Mouse (Mus musculus) embryonic facial prominence, embryonic 11.5 days (tissue): Measurements from ENCODE around the gene Crhr1. TPM values are rescaled to one million over a fixed set of nuclear protein-coding genes. Genes with fewer than 3 reads are reported as not detected.

Experiments
- ATAC-seq: fragments of 200-750 bp; cut with Nextera tagmentation; replicated peaks from 2 replicates; pipeline ENCODE4 v1.8.0; 2017; ENCODE audit warnings: low read depth; ENCODE audit not compliant: insufficient number of reproducible peaks, low FRiP score, low TSS enrichment
- DNase-seq: peaks from one replicate; pipeline ENCODE4 v3.0.0-alpha.2; 2015; ENCODE audit warnings: low spot score
- H3K27ac ChIP-seq: fragments of 300-500 bp; sonication (generic); replicated peaks from 2 replicates; pipeline ENCODE4 v1.5.1; 2014; ENCODE audit warnings: mild to moderate bottlenecking, low read depth, low read length, control low read depth
- H3K27me3 ChIP-seq: fragments of 300-500 bp; sonication (generic); 2 replicates; pipeline ENCODE4 v1.6.1; 2014; ENCODE audit warnings: mild to moderate bottlenecking, low read length, moderate library complexity, mixed read lengths; ENCODE audit not compliant: control insufficient read depth, insufficient read depth
- H3K36me3 ChIP-seq: fragments of 300-500 bp; sonication (generic); replicated peaks from 2 replicates; pipeline ENCODE4 v1.6.1; 2014; ENCODE audit warnings: low read depth, mild to moderate bottlenecking, low read length, moderate library complexity, mixed read lengths; ENCODE audit not compliant: control insufficient read depth, insufficient read depth
- H3K4me1 ChIP-seq: fragments of 300-500 bp; sonication (generic); 2 replicates; pipeline ENCODE4 v1.6.1; 2014; ENCODE audit warnings: low read length, mixed read lengths; ENCODE audit not compliant: control insufficient read depth, insufficient read depth
- H3K4me2 ChIP-seq: fragments of 300-500 bp; sonication (generic); 2 replicates; pipeline ENCODE4 v1.6.1; 2014; ENCODE audit warnings: low read depth, mild to moderate bottlenecking, control low read depth, low read length, moderate library complexity
- H3K4me3 ChIP-seq: fragments of 300-500 bp; sonication (generic); 2 replicates; pipeline ENCODE4 v1.5.1; 2014; ENCODE audit warnings: low read depth, low read length, control low read depth
- H3K9ac ChIP-seq: fragments of 300-500 bp; sonication (generic); replicated peaks from 2 replicates; pipeline ENCODE4 v1.6.1; 2014; ENCODE audit warnings: mild to moderate bottlenecking, control low read depth, low read length
- H3K9me3 ChIP-seq: fragments of 300-500 bp; sonication (generic); replicated peaks from 2 replicates; pipeline ENCODE4 v1.6.1; 2016; ENCODE audit warnings: mild to moderate bottlenecking, low read length, inconsistent platforms, mixed read lengths; ENCODE audit not compliant: control insufficient read depth
- whole genome bisulfite sequencing: fragments of 180-500 bp; shearing (Covaris S2); extraction: QIAGEN DNeasy Blood & Tissue Kit; methylation state at CpG from one replicate; pipeline ENCODE4 v1.1.7; 2014; 5-methylcytosine and 5-hydroxymethylcytosine counted together
- polyA plus RNA-seq: library from polyadenylated mRNA; unstranded; fragments of >200 nt; fragmentation: Nextera tagmentation; extraction: Ambion mirVana; gene quantifications from 2 replicates; pipeline ENCODE4 v1.2.1, GENCODE M21; 2014

Gene Crhr1
- polyA plus RNA-seq, 1 experiment from 2014 or later: 0.14 TPM

DNA sequence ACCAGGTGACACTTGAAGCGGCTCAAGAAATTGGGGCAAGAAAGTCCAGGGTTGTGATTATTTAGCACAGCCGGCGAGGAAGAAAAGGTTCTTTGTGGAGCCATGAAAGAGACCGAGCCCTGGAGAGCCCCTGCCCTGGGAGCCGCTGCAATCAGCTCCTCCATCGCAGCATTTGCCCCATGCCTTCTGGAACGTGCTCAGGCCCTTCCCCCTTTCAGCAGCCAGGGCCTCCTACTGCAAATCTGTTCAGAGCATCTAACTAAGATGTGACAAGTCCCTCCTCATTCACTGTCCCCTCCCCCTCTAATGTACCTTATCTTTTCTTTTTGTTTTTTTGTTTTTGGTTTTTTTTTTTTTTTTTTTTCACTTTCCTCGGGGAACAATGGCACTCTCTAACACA is 30.0 kb upstream of the Crhr1 start:
- no peak for ATAC-seq
- WGBS: 19% methylated on average over 8 of the region's 8 CpGs
- DNase-seq: peak; percentile 17

DNA sequence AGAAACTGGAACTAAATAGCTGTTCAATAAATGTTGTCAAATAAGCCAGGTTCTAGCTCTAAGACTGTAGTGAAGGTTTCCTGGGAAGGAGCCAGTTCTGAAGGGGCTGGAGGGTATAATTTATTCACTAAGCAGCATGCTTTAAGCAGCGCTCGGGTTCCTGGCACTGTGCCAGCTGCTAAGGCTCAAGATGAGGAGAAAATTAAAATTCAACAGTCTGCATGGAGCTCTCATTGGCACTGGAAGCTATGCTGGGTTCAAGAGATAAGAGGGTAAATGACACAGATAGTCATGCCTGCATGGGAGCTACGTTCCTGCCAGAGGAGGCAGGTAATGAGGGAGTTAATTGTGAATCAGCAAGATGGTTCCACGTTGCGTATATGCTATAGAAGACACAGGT is 26.3 kb upstream of the Crhr1 start:
- Histone ChIP-seq H3K4me2 (no peak overlapping the region), H3K27ac (no peak overlapping the region), H3K4me1 (no peaks in the 10 kb centered on the region; the same call in 1 of the 2 replicates), H3K27me3 (no peaks in the 10 kb centered on the region), H3K9me3 (no peaks in the 10 kb centered on the region), H3K9ac (no peak overlapping the region), H3K4me3 (no peak overlapping the region), H3K36me3 (no peaks in the 10 kb centered on the region)
- 76% methylated on average over 5 of the region's 5 CpGs for WGBS
- DNase-seq (no peak), ATAC-seq (no peak)

More for the DNA sequence above, 30.0 kb upstream of the Crhr1 start:
- Histone ChIP-seq H3K9me3 (no peaks in the 10 kb centered on the region), H3K9ac (no peak overlapping the region), H3K4me1 (no peaks in the 10 kb centered on the region; the same call in 1 of the 2 replicates), H3K4me2 (no peak overlapping the region), H3K4me3 (no peak overlapping the region), H3K36me3 (no peaks in the 10 kb centered on the region), H3K27me3 (no peaks in the 10 kb centered on the region), H3K27ac (no peak overlapping the region)

DNA sequence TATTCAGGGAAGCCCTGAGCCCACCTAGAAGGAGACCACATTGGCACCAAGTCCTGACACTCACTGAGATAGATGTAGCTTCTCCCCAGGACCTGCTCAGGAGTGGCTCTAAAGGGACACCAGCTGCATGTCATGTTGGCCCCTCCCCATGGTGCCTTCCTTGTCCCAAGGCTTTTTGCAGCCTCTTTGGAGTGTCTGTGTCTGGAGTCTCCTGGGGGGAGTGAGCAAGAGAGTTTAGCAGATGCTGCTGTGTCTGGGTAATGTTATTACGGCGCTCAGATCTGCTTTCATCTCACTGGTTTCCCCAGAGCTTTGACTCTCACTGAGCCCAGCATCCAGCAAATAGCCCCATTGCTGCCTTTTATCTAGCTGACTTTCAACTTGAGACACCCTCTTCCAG is 25.7 kb upstream of the Crhr1 start:
- Histone ChIP-seq H3K4me3 (no peak overlapping the region), H3K36me3 (no peaks in the 10 kb centered on the region), H3K27me3 (no peaks in the 10 kb centered on the region), H3K4me2 (no peak overlapping the region), H3K4me1 (no peaks in the 10 kb centered on the region; the same call in 1 of the 2 replicates), H3K27ac (no peak overlapping the region), H3K9me3 (no peaks in the 10 kb centered on the region), H3K9ac (no peak overlapping the region)
- 59% methylated on average over 2 of the region's 2 CpGs for WGBS
- ATAC-seq (no peak), DNase-seq (no peak)

DNA sequence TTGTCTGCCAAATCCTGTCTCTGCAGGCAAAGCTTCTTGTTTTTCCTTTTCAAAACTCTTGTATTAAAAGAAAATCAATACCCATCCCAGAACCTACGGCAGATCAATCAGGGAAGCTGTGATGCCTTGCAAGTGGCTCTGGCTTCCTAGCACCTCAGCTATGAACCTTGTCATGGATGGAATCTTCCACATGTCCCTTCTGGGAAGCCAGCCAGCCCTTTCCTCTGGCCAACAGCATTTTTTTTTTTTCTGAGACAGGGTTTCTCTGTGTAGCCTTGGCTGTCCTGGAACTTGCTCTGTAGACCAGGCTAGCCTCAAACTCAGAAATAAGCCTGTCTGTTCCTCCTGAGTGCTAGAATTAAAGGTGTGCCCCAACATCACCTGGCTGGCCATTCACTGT is 22.3 kb upstream of the Crhr1 start:
- no peak for DNase-seq
- 97% methylated on average over 1 of the region's 1 CpGs for WGBS
- H3K4me2 ChIP-seq: no peak overlapping the region
- H3K9me3 ChIP-seq: no peaks in the 10 kb centered on the region
- H3K4me3 ChIP-seq: no peak overlapping the region
- H3K27me3 ChIP-seq: no peaks in the 10 kb centered on the region
- no peak overlapping the region for H3K27ac ChIP-seq
- no peak for ATAC-seq
- H3K9ac ChIP-seq: no peak overlapping the region
- no peaks in the 10 kb centered on the region for H3K36me3 ChIP-seq
- H3K4me1 ChIP-seq: no peaks in the 10 kb centered on the region

DNA sequence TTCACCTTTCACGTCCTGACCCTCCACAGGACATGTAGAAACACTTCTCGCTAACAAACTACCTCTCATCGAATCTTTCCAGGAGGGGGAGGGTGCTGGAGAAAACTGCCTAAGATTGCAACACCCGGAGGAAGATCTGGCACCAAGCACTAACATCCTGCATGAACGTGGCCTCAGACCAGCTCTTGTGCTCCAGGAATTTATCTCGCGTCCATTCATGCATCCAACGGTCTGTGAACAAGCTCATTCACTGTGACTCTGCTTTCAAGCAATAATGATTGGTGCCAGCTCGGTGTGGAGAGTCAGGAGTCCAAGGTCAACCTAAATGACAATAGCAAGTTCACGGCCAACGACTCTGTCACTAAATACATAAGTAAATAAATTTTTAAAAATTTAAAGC is 20.8 kb upstream of the Crhr1 start:
- Histone ChIP-seq H3K9me3 (no peaks in the 10 kb centered on the region), H3K4me3 (no peak overlapping the region), H3K27ac (no peak overlapping the region), H3K27me3 (no peaks in the 10 kb centered on the region), H3K9ac (no peak overlapping the region), H3K4me2 (no peak overlapping the region), H3K36me3 (no peaks in the 10 kb centered on the region), H3K4me1 (no peaks in the 10 kb centered on the region)
- WGBS: 80% methylated on average over 11 of the region's 11 CpGs
- ATAC-seq: no peak
- no peak for DNase-seq

DNA sequence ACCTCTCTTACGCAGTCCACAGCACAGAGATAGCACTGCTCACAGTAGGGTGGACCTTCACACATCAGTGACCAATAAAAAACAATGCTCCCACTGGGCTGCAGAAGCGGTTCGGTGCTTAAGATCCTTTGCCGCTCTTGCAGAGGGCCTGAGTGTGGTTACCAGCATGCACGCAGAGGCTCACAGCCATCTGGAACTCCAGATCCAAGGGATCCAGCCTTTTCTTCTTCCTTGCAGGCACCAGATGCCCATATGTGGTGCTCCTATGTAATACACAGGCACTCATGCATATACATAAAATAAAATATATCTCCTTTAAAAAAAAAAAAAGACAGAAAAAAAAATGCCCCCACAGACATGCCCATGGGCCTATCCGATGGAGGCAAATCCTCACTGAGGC is 19.0 kb upstream of the Crhr1 start:
- ATAC-seq (no peak), DNase-seq (no peak)
- H3K9ac ChIP-seq: no peak overlapping the region
- no peaks in the 10 kb centered on the region for H3K9me3 ChIP-seq
- H3K4me1 ChIP-seq: no peaks in the 10 kb centered on the region
- H3K4me2 ChIP-seq: no peak overlapping the region
- no peak overlapping the region for H3K27ac ChIP-seq
- H3K4me3 ChIP-seq: no peak overlapping the region
- H3K36me3 ChIP-seq: no peaks in the 10 kb centered on the region
- no peaks in the 10 kb centered on the region for H3K27me3 ChIP-seq
- 83% methylated on average over 6 of the region's 6 CpGs for WGBS

DNA sequence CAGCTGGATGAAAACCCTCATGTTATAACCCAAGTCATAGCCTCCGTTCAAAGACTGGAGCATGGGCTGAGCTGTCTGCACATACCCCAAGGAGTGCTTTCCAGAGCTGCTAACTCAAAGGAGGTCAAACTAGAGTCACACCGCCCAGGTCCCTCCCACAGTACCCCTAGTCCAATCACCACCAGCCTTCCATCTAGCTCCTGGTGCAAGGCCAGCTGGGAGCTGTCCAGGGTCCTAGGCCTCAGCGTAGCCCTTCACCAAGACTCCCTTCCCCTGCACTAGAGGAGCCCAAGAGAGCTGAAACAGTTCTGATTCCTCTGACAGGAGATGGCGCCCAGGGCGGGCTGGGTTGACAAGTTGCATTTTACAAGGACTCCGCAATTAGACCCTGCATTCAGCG is 18.0 kb upstream of the Crhr1 start:
- ATAC-seq (peak; percentile 92), DNase-seq (peak; percentile 96)
- WGBS: 4% methylated on average over 7 of the region's 7 CpGs
- Histone ChIP-seq H3K36me3 (no peaks in the 10 kb centered on the region), H3K4me3 (no peak overlapping the region), H3K9ac (no peak overlapping the region), H3K4me1 (no peaks in the 10 kb centered on the region), H3K4me2 (no peak overlapping the region), H3K9me3 (no peaks in the 10 kb centered on the region), H3K27me3 (no peaks in the 10 kb centered on the region), H3K27ac (no peak overlapping the region)

DNA sequence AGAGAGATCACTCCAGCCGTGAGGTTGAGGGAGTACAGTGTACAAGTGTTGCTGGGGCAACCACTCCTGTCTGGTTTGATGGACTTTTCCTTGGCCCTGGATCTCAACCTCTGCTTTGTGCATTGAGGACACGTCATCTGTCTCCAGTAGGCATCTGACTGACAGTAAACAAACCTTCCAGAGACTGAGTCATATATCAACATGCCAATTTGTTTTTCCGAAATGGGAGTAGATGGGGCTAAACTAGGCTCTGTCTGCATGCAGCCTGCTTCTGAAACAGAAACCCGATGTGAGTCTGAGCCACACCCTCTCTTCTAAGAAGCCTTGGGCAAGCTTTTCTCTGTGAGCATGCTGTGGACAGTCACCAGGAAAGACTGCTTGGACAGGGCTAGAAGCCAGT is 14.3 kb upstream of the Crhr1 start:
- no peaks in the 10 kb centered on the region for H3K9me3 ChIP-seq
- H3K36me3 ChIP-seq: no peaks in the 10 kb centered on the region
- ATAC-seq: no peak
- no peak overlapping the region for H3K4me2 ChIP-seq
- H3K4me3 ChIP-seq: no peak overlapping the region
- WGBS: 75% methylated on average over 4 of the region's 4 CpGs
- H3K9ac ChIP-seq: no peak overlapping the region
- no peaks in the 10 kb centered on the region for H3K27me3 ChIP-seq
- no peak overlapping the region for H3K27ac ChIP-seq
- DNase-seq: no peak
- no peaks in the 10 kb centered on the region for H3K4me1 ChIP-seq
